Mouse (Mus musculus): ENCODE results near the gene Zfp668.
"Not testable (repeated sequence)": the region's sequence is repeated elsewhere in the genome, so short reads cannot be mapped to it uniquely, and the experiment has no call there.

The Zfp668 gene

GRCm38 (mm10) chr7:127876467-127877348 lies at the start of gene Zfp668:
Zfp668 (minus strand) TSS chr7:127876828.
- peak; percentile 88 for DNase-seq (ENCODE audit: low read depth)

- no peak for DNase-seq (ENCODE audit: low read depth)
Observed at GRCm38 (mm10) chr7:127926066-127926465, 49.4 kb upstream of the Zfp668 start.

- DNase-seq (ENCODE audit: low read depth), result no peak
Observed at GRCm38 (mm10) chr7:127925252-127925651, 48.6 kb upstream of the Zfp668 start.

GRCm38 (mm10) chr7:127923714-127924113 lies 47.1 kb upstream of the Zfp668 start:
- no peak for DNase-seq (ENCODE audit: low read depth)

- no peak for DNase-seq (ENCODE audit: low read depth)
Observed at GRCm38 (mm10) chr7:127922451-127923275, 46.0 kb upstream of the Zfp668 start.

- DNase-seq (ENCODE audit: low read depth), result no peak
Observed at GRCm38 (mm10) chr7:127921516-127921915, 44.9 kb upstream of the Zfp668 start.

- DNase-seq (ENCODE audit: low read depth), result no peak
Observed at GRCm38 (mm10) chr7:127919290-127919689, 42.7 kb upstream of the Zfp668 start.

- no peak for DNase-seq (ENCODE audit: low read depth)
Observed at GRCm38 (mm10) chr7:127918203-127918602, 41.6 kb upstream of the Zfp668 start.

GRCm38 (mm10) chr7:127915293-127915692 lies 38.7 kb upstream of the Zfp668 start:
- no peak for DNase-seq (ENCODE audit: low read depth)

GRCm38 (mm10) chr7:127912938-127913337 lies 36.3 kb upstream of the Zfp668 start:
- DNase-seq (ENCODE audit: low read depth), result no peak

- DNase-seq (ENCODE audit: low read depth), result peak; percentile 92
Observed at GRCm38 (mm10) chr7:127912190-127912871, 35.7 kb upstream of the Zfp668 start, which contains the start of gene Kat8. Kat8 (plus strand) TSS chr7:127912516.

GRCm38 (mm10) chr7:127908656-127909055 lies 32.0 kb upstream of the Zfp668 start:
- no peak for DNase-seq (ENCODE audit: low read depth)

GRCm38 (mm10) chr7:127907939-127908338 lies 31.3 kb upstream of the Zfp668 start:
- DNase-seq (ENCODE audit: low read depth), result no peak

GRCm38 (mm10) chr7:127903971-127904796 lies 27.6 kb upstream of the Zfp668 start, which contains the start of gene Bckdk:
Bckdk (plus strand) TSS chr7:127904082.
- peak; percentile 65 for DNase-seq (ENCODE audit: low read depth)

GRCm38 (mm10) chr7:127901772-127902171 lies 25.1 kb upstream of the Zfp668 start:
- DNase-seq (ENCODE audit: low read depth), result no peak

GRCm38 (mm10) chr7:127899997-127900396 lies 23.4 kb upstream of the Zfp668 start:
- DNase-seq (ENCODE audit: low read depth), result no peak

GRCm38 (mm10) chr7:127898179-127898956 lies 21.7 kb upstream of the Zfp668 start:
- DNase-seq (ENCODE audit: low read depth), result no peak

GRCm38 (mm10) chr7:127897542-127897941 lies 20.9 kb upstream of the Zfp668 start:
- no peak for DNase-seq (ENCODE audit: low read depth)

GRCm38 (mm10) chr7:127896384-127896783 lies 19.8 kb upstream of the Zfp668 start:
- DNase-seq (ENCODE audit: low read depth), result peak; percentile 60

GRCm38 (mm10) chr7:127895891-127896290 lies 19.3 kb upstream of the Zfp668 start:
- not testable (repeated sequence) for DNase-seq (ENCODE audit: low read depth)
